Mouse (Mus musculus) hindbrain, embryonic 10.5 days (tissue): ENCODE results near the gene Vps11. TPM values are rescaled to one million over a fixed set of nuclear protein-coding genes. Genes with fewer than 3 reads are reported as not detected.
"Not testable (repeated sequence)": the region's sequence is repeated elsewhere in the genome, so short reads cannot be mapped to it uniquely, and the experiment has no call there.

Source experiments
- DNase-seq: peaks from one replicate; pipeline ENCODE4 v3.0.0-alpha.2; 2017; ENCODE audit warnings: low spot score
- H3K27ac ChIP-seq: fragments of 300-500 bp; sonication (generic); 2 replicates; pipeline ENCODE4 v1.5.1; 2016; ENCODE audit warnings: mild to moderate bottlenecking, moderate library complexity
- H3K27me3 ChIP-seq: fragments of 300-500 bp; sonication (generic); 2 replicates; pipeline ENCODE4 v1.6.1; 2016; ENCODE audit warnings: mild to moderate bottlenecking; ENCODE audit not compliant: poor library complexity, insufficient read depth, severe bottlenecking
- H3K36me3 ChIP-seq: fragments of 300-500 bp; sonication (generic); 2 replicates; pipeline ENCODE4 v1.6.1; 2016; ENCODE audit warnings: mild to moderate bottlenecking, moderate library complexity
- H3K4me1 ChIP-seq: fragments of 300-500 bp; sonication (generic); replicated peaks from 2 replicates; pipeline ENCODE4 v1.6.1; 2016; ENCODE audit warnings: mild to moderate bottlenecking
- H3K4me3 ChIP-seq: fragments of 300-500 bp; sonication (generic); 2 replicates; pipeline ENCODE4 v1.5.1; 2016; ENCODE audit warnings: mild to moderate bottlenecking, moderate library complexity
- H3K9me3 ChIP-seq: fragments of 300-500 bp; sonication (generic); 2 replicates; pipeline ENCODE4 v1.6.1; 2016; ENCODE audit warnings: mild to moderate bottlenecking, moderate library complexity
- WGBS: fragments of 180-500 bp; shearing (Covaris S2); methylation state at CpG from one replicate; pipeline ENCODE4 v1.1.7; 2016; 5-methylcytosine and 5-hydroxymethylcytosine counted together
- polyA plus RNA-seq: library from polyadenylated mRNA; unstranded; fragments of >200 nt; fragmentation: Nextera tagmentation; extraction: Ambion mirVana; gene quantifications from 2 replicates; pipeline ENCODE4 v1.2.1, GENCODE M21; 2016

Gene Vps11
- polyA plus RNA-seq, 1 experiment from 2014 or later, result 34.8 TPM

DNA sequence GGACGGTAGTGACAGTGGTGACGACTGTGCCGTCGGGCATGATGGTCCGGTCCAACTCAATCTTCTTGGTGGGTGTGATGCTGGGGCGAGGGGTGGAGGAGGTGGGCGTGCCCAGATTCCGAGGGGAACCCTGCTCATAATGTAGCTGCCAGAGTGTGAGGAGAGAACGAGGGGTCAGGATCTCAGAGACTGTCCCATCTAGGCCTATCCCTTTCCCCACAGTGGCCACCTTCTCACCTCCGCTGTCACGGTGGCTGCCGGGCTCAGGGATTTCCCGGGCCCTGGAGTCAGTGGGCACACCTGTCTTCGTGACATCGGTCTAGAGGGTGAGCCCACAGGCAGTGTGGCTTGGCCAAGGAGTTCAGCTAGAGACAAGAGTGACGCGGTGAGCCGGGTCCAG, 46.6 kb downstream of the Vps11 start:
- no peak for DNase-seq
- WGBS, result 93% methylated on average over 18 of the region's 18 CpGs
- peaks cover 63% of the 10 kb centered on the region for H3K36me3 ChIP-seq
- H3K4me1 ChIP-seq, result peaks cover 51% of the 10 kb centered on the region
- H3K27ac ChIP-seq, result no peak overlapping the region
- no peak overlapping the region for H3K4me3 ChIP-seq
- peaks cover 36% of the 10 kb centered on the region for H3K27me3 ChIP-seq
- no peaks in the 10 kb centered on the region for H3K9me3 ChIP-seq

GRCm38 (mm10) chr9:44314257-44314547, 47.3 kb downstream of the Vps11 start:
- WGBS, result 78% methylated on average over 4 of the region's 4 CpGs
- Histone ChIP-seq H3K4me3 (no peak overlapping the region), H3K27me3 (peaks cover 36% of the 10 kb centered on the region), H3K4me1 (peaks cover 45% of the 10 kb centered on the region), H3K36me3 (peaks cover 63% of the 10 kb centered on the region), H3K27ac (no peak overlapping the region), H3K9me3 (no peaks in the 10 kb centered on the region)
- no peak for DNase-seq

DNA sequence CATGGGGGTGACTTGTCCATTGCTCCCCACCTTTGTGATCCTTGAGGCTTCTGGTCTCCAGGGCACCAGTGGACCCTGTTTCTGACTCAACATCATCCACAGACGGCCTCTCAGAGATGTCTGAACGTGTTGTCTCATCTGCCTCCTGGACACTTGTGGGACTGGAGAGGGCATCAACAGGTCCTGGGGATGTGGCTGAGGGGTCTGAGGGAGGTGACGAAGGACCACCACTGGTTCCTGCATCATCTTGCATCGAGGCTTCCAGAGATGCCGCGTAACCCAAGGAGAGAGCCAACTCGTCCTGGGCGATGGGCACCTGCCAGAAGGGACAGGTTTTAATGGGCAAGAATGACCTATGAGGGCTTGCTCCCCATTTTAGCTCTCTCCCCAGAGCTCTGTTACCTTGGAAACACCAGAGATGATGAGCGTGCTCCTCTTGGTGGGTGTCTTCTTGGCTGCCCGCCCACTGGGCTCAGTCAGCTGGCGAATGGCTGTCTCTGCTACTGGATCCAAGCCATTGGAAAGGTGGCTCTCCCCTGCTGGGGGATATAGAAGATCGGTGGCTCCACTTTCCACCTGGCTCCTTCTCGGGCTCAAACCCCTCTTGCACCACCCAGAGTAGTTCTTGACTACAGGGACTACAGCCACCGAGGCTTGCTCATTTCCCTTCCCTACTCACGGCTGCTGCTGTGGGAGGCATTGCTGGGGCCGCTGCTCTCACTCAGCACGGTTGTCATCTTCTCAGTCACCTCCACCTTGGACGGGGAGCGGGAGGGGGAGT, 47.8 kb downstream of the Vps11 start:
- Histone ChIP-seq H3K36me3 (peaks cover 63% of the 10 kb centered on the region), H3K4me1 (peaks cover 40% of the 10 kb centered on the region), H3K9me3 (no peaks in the 10 kb centered on the region), H3K27ac (no peak overlapping the region), H3K4me3 (no peak overlapping the region), H3K27me3 (peaks cover 30% of the 10 kb centered on the region)
- no peak for DNase-seq
- 78% methylated on average over 19 of the region's 19 CpGs for WGBS

DNA sequence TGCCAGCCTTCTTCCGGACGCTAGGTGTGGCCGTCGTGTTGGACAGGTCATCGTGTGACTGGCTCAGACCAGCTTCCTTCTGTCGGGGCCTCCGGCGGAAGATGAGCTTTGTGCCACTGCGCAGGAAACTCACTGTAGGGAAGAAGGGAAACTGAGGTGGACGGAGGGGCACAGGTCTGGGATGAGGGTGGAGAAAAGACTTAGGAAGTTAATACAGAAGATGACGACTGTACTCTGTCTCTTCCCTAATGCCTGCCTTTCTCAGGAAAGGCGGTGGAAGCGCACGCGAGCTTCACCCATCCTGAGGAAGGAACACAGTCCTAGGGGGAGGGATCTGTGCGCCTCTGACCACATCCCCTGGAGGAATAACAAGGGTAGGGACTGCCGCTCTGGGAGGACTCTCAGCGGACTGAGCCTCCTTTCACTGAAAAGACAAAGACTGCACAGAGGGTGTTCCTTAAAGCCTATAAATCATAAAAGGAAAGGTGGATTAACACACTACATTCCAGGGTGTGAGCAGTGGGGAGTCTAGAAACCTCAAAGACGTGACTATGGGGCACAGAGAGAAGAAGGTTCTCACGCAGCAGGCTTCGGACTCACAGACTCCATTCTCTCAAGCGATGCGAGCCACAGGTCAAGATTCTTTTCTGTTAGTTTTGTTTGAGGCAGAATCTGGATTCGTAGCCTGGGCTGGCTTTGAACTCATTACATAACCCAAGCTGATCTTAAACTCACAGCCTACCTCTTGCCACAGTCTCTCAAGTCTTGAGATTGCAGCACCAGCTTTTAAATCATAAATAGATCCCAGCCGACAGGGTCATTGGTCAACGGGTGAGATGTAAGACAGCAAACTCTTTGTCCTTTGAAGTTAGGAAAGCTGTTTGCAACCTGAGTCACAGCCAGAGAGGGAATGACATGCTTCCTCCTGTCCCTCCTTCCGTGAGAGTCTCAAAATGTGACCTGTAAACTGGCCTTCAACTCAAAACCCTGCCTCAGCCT, 50.0 kb downstream of the Vps11 start:
- Histone ChIP-seq H3K27ac (peak overlapping the region; percentile 54), H3K4me3 (peak overlapping the region; percentile 23), H3K9me3 (no peaks in the 10 kb centered on the region), H3K36me3 (peaks cover 55% of the 10 kb centered on the region), H3K27me3 (peaks cover 24% of the 10 kb centered on the region), H3K4me1 (peaks cover 21% of the 10 kb centered on the region)
- WGBS, result 6% methylated on average over 27 of the region's 27 CpGs
- DNase-seq, result peak; percentile 23

- H3K36me3 ChIP-seq, result peaks cover 48% of the 10 kb centered on the region
- 22% methylated on average over 10 of the region's 10 CpGs for whole genome bisulfite sequencing
- H3K4me3 ChIP-seq, result peak overlapping the region; percentile 23; the same call in 1 of the 2 replicates
- H3K27me3 ChIP-seq, result peaks cover 24% of the 10 kb centered on the region
- H3K4me1 ChIP-seq, result peaks cover 21% of the 10 kb centered on the region
- H3K27ac ChIP-seq, result peak overlapping the region; percentile 54
- no peak for DNase-seq
- no peaks in the 10 kb centered on the region for H3K9me3 ChIP-seq
Measured at GRCm38 (mm10) chr9:44310750-44311135, 50.7 kb downstream of the Vps11 start.

GRCm38 (mm10) chr9:44309756-44310155, 51.7 kb downstream of the Vps11 start:
- peaks cover 24% of the 10 kb centered on the region for H3K27me3 ChIP-seq
- H3K27ac ChIP-seq, result no peak overlapping the region
- H3K4me3 ChIP-seq, result no peak overlapping the region
- H3K4me1 ChIP-seq, result peaks cover 25% of the 10 kb centered on the region
- peaks cover 38% of the 10 kb centered on the region for H3K36me3 ChIP-seq
- no peaks in the 10 kb centered on the region for H3K9me3 ChIP-seq
- no peak for DNase-seq
- WGBS, result 64% methylated on average over 3 of the region's 3 CpGs

GRCm38 (mm10) chr9:44307248-44307647, 54.2 kb downstream of the Vps11 start:
- H3K4me1 ChIP-seq, result peaks cover 39% of the 10 kb centered on the region
- peaks cover 23% of the 10 kb centered on the region for H3K36me3 ChIP-seq
- peaks cover 18% of the 10 kb centered on the region for H3K27me3 ChIP-seq
- H3K9me3 ChIP-seq, result no peaks in the 10 kb centered on the region
- no peak overlapping the region for H3K27ac ChIP-seq
- no peak for DNase-seq
- no peak overlapping the region for H3K4me3 ChIP-seq
- 91% methylated on average over 2 of the region's 2 CpGs for WGBS

- peaks cover 24% of the 10 kb centered on the region for H3K36me3 ChIP-seq
- no peak overlapping the region for H3K27ac ChIP-seq
- 88% methylated on average over 6 of the region's 6 CpGs for WGBS
- H3K4me3 ChIP-seq, result no peak overlapping the region
- H3K9me3 ChIP-seq, result no peaks in the 10 kb centered on the region
- DNase-seq, result no peak
- peaks cover 14% of the 10 kb centered on the region for H3K27me3 ChIP-seq
- peaks cover 33% of the 10 kb centered on the region for H3K4me1 ChIP-seq
Measured at GRCm38 (mm10) chr9:44306532-44306931, 54.9 kb downstream of the Vps11 start.

DNA sequence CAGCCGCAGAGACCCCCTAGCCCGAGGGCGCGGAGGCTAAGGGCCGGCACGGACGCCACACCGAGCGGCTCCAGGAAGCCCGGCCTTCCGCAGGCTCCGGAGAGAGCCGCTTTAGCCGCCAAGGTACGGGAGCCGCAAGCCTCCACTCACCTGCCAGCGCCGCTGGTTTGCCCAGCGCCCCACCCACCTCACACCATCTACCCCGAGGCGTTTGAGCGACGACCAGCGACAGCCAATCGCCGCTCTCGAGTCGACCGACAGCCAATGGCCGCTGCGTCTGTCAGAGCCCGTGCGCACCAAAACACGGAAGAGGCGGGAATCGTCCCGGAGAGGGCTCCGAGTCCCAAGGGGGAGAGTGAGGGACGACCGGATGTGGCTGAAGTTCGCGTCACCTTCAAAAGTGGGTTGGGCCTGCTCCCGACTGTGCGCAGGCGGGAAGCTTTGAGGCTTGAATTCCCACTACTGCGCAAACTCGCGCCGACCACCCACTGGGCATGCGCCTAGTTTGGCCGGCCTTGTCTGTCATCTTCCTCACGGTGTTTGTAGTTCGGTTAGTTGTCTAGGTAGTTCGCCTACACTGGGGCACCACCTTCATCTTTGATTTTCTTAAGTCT, 55.9 kb downstream of the Vps11 start, which contains the start of gene Hinfp:
Gene Hinfp, minus strand, starts transcription at position 206 of the 614 bp plus-strand sequence.
- H3K9me3 ChIP-seq, result no peaks in the 10 kb centered on the region
- H3K27ac ChIP-seq, result peak within 1 kb of the TSS; percentile 93
- DNase-seq, result peak; percentile 98
- peaks cover 24% of the 10 kb centered on the region for H3K4me1 ChIP-seq
- WGBS, result under 1% methylated on average over 54 of the region's 54 CpGs
- peaks cover 4% of the 10 kb centered on the region for H3K27me3 ChIP-seq
- H3K4me3 ChIP-seq, result peak within 1 kb of the TSS; percentile 98
- H3K36me3 ChIP-seq, result peaks cover 29% of the 10 kb centered on the region

- not testable (repeated sequence) for H3K27me3 ChIP-seq, H3K27ac ChIP-seq, H3K4me3 ChIP-seq, H3K9me3 ChIP-seq, DNase-seq
- Histone ChIP-seq H3K36me3 (peaks cover 80% of the 10 kb centered on the region), H3K4me1 (peaks cover 17% of the 10 kb centered on the region)
- 94% methylated on average over 3 of the region's 3 CpGs for WGBS
Measured at GRCm38 (mm10) chr9:44300001-44300400, 61.5 kb downstream of the Vps11 start.
